Mouse (Mus musculus) retina, postnatal 7 days (tissue): ENCODE results near the gene Rasa4.
"Not testable (repeated sequence)": the region's sequence is repeated elsewhere in the genome, so short reads cannot be mapped to it uniquely, and the experiment has no call there.

Source experiments
- DNase-seq: peaks from one replicate; pipeline ENCODE4 v3.0.0-alpha.2; 2012; ENCODE audit warnings: low read depth, low spot score

Gene Rasa4

GRCm38 (mm10) chr5:136109042-136109441 is 25.3 kb downstream of the Rasa4 start:
- DNase-seq = no peak

DNA sequence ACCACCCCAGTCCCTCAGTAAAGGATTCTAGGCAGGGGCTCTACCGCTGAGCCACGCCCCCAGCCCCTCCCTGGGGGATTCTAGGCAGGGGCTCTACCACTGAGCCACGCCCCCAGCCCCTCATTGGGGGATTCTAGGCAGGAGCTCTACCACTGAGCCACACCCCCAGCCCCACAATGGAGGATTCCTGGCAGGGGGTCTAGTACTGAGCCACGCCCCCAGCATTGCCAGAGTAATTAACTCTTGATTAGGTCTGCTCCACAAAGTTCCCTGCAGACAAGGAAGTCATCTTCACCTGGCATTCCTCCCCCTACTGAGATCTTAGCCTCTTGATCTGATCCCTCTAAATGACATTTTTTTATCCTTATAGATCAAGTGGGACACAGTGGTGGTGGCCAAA is 29.8 kb downstream of the Rasa4 start:
- not testable (repeated sequence) for DNase-seq

- DNase-seq = peak; percentile 96
Observed at GRCm38 (mm10) chr5:136115891-136116783, 32.4 kb downstream of the Rasa4 start, which contains the start of gene Polr2j. Gene Polr2j (plus strand): TSS chr5:136116631.

DNA sequence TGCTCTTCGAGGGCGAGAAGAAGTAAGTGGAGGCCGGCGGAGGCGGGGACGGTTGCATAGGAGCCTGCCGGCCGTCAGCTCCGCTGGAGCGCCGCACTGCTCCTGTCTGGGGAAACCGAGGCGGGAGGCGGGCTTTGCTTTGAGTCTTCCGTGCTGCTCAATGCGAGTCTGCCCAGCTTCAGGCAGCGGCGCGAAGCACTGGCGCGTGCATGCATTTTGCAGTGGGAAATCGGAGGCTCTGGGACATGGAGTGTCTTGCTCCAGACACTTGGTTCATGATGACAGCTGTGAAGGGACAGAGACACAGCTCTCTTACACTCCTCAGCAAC is 33.0 kb downstream of the Rasa4 start:
- no peak for DNase-seq

- DNase-seq = no peak
Observed at GRCm38 (mm10) chr5:136122165-136122564, 38.4 kb downstream of the Rasa4 start.

DNA sequence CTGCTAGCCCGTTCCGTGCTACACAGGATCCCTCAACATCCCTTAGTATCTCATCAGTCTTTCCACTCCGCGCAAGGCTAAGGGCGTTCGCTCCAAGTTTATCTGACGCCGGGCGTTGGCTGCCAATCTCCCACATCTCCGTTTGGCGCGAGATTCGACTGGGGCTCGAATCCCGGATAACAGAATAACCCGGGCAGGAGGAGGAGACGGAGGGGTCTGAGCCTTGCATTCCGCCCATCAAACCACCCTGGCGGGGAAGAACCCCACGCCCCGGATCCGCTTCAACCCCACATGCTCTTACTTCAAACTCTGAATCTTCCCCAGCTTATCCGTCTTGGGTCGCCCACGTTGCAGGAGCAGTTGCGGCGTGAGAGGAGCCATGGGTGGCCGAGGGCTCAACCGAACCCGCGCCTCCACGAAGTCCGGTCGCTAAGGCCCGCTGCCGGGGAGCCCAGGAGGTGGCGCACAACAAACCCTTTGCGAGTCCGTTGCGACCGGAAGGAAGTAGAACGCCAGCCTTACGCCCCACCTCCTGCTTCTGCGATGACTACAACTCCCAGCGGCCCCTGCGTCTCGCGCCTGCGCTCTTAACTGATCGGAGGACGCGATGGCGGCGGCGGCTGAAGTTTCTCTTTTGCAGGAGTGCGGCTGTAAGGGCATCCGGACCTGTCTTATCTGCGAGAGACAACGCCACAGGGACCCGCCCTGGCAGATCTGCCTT is 52.0 kb downstream of the Rasa4 start, which contains the start of the genes Lrwd1 and Alkbh4:
Gene Lrwd1 (minus strand): TSS at position 504 of the 721 bp plus-strand sequence.
Gene Alkbh4 (plus strand): TSS at position 576 of the 721 bp plus-strand sequence.
- DNase-seq = peak; percentile 90

GRCm38 (mm10) chr5:136136292-136136990 is 52.7 kb downstream of the Rasa4 start:
- no peak for DNase-seq

GRCm38 (mm10) chr5:136137658-136138274 is 54.0 kb downstream of the Rasa4 start:
- peak; percentile 29 for DNase-seq

DNA sequence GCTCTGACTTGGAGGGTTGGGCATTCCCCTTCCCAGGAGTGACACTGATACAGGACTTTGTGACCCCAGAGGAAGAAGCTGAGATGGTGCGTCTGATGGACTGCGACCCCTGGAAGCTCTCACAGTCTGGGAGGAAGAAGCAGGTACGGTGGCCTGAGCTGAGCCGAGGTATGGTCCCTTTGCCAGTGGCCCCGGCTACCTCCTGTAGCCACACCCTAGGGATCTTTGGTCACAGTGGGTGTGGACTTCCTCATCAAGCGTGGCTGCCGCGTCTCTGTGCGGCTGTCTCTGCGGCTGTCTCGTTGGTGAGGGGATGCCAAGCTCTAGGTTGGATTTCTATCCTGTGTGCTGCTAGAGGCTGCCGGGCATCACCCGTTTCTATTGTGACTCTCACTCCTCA is 55.7 kb downstream of the Rasa4 start:
- no peak for DNase-seq

GRCm38 (mm10) chr5:136140057-136140482 is 56.4 kb downstream of the Rasa4 start:
- no peak for DNase-seq

DNA sequence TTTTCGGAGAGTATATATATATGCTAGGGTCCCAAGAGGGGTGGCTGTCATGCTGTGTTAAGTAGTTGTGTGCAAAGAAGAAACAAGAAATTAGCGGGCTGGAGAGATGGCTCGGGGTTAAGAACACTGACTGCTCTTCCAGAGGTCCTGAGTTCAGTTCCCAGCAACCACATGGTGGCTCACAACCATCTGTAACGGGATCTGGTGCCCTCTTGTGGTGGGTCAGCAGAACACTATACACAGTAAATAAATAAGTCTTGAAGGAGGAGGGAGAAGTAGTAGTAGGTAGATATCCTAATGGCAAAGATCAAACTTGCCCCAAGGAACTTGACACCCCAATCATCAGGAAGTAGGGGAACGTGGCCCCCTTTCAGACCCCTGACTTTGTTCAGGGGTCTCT is 59.0 kb downstream of the Rasa4 start:
- DNase-seq = no peak

- DNase-seq = no peak
Observed at GRCm38 (mm10) chr5:136143161-136143755, 59.5 kb downstream of the Rasa4 start.

DNA sequence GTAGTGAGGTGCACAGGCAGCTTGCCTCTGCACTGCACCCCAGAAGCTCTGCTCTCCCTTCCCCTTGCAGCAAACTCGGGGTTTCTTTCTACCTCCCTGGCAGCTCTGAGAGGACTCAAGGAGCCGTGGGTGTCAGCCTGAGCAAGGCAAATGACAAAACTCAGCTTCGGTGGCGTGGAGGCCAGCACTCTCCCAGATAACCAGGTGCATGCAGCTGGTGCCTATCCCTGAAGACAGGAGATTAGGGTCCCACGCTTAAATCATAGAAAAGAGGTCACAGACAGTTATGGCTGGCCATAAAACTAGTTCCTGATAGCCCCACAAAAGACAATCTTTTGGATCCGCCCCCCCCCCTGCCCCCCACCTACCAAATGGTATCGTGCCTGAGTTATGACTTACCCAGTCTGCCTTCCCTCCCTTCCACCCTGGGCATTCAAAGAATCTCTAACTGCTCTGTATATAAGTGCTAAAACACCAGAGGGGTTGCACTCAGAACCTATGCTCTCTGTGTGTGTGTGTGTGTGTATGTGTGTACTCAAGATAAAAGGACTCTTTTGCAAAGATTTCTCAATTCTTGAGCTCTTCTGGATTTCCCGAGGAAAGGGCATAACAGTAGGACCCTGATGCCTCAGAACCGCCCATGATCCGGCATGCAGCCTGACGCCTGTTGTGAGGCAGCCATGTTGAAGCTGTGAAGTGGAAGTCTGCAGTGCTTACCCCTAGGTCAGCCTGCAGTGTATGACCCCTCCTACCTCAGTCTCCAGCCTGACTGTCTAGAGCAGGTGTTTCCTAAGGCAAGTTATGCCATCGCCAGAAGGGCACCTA is 61.1 kb downstream of the Rasa4 start:
- DNase-seq = no peak

DNA sequence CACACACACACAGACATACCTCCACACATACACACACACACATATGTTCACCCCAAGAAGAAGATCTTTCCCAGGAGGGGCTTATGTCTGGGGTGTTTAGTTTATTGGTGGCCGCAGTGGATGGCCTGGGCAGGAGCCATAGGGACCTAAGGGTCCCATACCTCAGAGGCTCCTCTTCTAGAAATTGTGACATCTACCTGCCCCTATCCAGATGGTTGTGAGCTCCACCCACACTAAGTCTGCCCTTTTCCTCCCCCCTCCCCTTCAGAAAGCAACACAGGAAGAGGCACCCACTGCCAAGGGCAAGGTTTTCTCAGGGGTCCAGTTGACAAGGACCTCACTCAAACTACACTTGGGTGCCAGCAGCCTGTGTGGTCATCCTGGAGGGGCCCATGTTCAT is 63.2 kb downstream of the Rasa4 start:
- DNase-seq = no peak

DNA sequence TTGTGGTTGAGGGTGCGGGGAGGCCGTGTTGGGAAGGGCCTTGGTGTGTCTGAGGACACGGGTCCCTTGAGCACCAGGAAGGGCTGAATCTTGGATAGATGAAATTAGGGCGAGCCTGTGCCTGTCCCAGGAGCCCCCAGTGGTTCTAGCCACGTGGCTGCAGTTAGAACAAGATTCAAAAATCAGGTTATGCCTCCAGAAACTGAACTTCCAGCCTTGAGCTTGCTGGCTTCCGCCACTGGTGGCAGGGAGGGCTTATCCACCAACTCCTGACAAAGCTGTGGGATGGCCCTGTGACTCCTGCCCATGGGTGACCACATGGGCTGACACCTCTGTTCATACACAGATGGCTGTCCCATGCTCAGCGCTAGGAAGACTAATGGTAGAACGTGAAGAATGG is 64.0 kb downstream of the Rasa4 start:
- no peak for DNase-seq

- DNase-seq = not testable (repeated sequence)
Observed at GRCm38 (mm10) chr5:136149134-136149576, 65.4 kb downstream of the Rasa4 start.

GRCm38 (mm10) chr5:136152365-136152764 is 68.6 kb downstream of the Rasa4 start:
- no peak for DNase-seq

- DNase-seq = no peak
Observed at GRCm38 (mm10) chr5:136155399-136155798, 71.7 kb downstream of the Rasa4 start.

DNA sequence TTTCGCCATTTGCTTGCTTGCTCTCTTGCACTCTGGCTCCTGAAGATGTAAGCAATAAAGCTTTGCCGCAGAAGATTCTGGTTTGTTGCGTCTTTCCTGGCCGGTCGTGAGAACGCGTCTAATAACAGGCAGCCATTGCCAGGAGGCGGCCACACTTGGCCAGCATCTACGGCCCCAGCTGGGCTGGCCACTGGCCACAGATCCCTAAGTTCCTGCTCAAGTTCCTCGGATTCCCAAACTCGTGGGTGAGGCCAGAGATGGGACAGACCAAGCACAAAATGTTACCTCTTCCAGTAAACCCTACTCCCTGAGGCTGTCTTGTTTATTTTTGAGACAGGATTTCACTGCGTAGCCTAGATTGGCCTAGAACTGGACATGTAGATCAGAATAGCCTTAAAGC is 76.4 kb downstream of the Rasa4 start:
- not testable (repeated sequence) for DNase-seq
